Mouse (Mus musculus) skeletal muscle tissue, postnatal 0 days (tissue): ENCODE results near the gene Apeh. TPM values are rescaled to one million over a fixed set of nuclear protein-coding genes. Genes with fewer than 3 reads are reported as not detected.

Source experiments
- microRNA-seq, 2 experiments: library from miRNA; unstranded; fragments of <30 nt; microRNA quantifications; one replicate each; pipeline ENCODE4; 2016
- polyA plus RNA-seq: library from polyadenylated mRNA; unstranded; fragments of >200 nt; fragmentation: Nextera tagmentation; extraction: Ambion mirVana; gene quantifications from 2 replicates; pipeline ENCODE4 v1.2.1, GENCODE M21; 2015

Gene Apeh
- polyA plus RNA-seq: 25.7 and 28.6 TPM in 2 replicates

DNA sequence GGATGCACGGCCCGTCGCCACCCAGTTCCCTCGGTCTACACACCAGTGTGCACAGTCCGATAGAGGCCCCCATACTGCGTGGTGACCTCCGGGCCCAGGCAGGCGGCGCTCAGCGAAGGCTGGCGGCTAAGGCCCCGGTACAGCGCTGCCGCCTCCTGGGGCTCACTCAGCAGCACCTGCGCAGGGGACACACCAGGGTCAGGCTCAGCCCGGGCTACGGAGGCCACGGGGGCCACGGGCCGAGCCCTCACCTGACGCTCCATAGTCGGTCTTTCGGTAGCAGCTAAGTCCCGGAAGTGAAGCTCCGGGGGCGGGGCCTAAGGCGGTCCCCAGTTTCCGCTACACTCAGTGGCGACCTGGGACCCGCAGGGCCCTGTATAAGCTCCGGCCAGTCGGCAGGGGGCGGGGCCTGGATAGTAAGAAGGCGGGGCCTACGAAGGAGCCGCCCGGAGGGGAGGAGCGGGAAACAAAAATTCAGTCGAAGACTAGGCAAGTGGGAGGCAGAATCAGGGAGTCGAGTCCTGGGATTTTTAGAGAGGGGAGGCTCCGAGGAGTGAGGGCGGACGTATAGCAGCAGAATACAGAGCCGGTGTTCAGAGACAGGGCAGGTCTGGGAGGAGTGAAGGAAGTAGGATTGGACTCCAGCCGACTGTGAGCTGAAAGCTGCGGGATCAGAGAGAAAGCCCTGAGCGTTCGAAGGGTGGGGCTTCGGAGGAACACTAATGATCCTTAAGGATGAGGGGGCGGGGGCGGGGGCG, at the start of gene Apeh:
TSS of gene Apeh (minus strand) at position 423 of the 758 bp plus-strand sequence.

DNA sequence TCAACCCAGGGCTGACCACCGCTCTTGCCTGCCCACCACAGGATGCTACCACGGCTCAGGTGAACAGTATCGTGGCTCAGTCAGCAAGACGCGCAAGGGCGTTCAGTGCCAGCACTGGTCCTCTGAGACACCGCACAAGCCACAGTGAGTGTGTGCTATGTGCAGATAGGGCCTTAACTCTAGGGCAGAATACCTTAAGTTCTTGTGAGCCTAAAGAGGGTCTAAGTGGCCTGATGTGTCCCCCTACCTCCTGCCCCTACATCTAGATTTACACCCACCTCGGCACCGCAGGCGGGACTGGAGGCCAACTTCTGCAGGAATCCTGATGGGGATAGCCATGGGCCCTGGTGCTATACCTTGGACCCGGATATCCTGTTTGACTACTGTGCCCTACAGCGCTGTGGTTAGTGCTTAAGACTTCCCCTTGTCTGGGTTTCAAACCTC, 11.4 kb downstream of the Apeh start, which contains the start of gene Rnf123:
TSS of gene Rnf123 (minus strand) at position 359 of the 444 bp plus-strand sequence.

GRCm38 (mm10) chr9:108080168-108080567, 14.2 kb downstream of the Apeh start, which contains the start of gene Mst1:
TSS of gene Mst1 (plus strand) at chr9:108080436.

GRCm38 (mm10) chr9:108052885-108053664, 41.3 kb downstream of the Apeh start, which contains the start of gene Amigo3:
TSS of gene Amigo3 (plus strand) at chr9:108053159.

DNA sequence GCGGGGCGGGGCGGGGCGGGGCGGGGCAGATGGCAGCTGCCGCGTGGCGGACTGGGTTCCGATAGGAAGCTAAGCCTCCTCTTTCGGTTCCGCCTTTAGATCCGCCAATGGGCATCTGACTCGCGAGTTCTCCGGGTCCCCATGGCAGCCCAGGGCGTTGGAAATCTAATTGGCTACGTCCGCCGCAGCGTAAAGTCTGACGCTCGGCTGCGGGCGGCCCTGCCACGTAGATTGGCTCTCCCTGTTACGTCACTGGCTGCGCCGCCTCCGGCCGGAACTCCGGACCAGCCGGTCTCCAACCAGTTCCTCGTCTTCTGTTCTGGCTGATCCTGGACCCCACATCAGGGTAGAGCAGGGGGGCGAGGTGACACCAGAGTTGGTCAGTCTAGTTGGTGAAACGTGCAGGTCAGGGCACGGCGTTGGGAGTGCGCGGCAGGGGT, 45.4 kb downstream of the Apeh start, which contains the start of gene Gmppb:
TSS of gene Gmppb (plus strand) at position 227 of the 440 bp plus-strand sequence.

Small RNAs within 50 kb of the gene (microRNA-seq; reads per million reads assigned to microRNA genes)
- 0 reads per million in 2 experiments for gene Gm47303
- 0 reads per million in 2 experiments for gene Mir7088

Other genes starting within 250 kb of the Apeh start
- 24.1 and 26.4 TPM in 2 replicates for gene Rbm6, start 221.4 kb downstream of the Apeh start, polyA plus RNA-seq
- 5.9 and 6.6 TPM in 2 replicates for gene Mon1a, start 206.5 kb downstream of the Apeh start, polyA plus RNA-seq
- gene Mst1r, start 187.7 kb downstream of the Apeh start, polyA plus RNA-seq: 2.4 and 3.3 TPM in 2 replicates
- gene Actl11, start 166.1 kb downstream of the Apeh start, polyA plus RNA-seq: not detected in 2 replicates
- 0.43 and 0.68 TPM in 2 replicates for gene Camkv, start 158.9 kb downstream of the Apeh start, polyA plus RNA-seq
- gene Traip, start 144.5 kb downstream of the Apeh start, polyA plus RNA-seq: 3.4 and 4.0 TPM in 2 replicates
- gene Uba7, start 119.1 kb downstream of the Apeh start, polyA plus RNA-seq: 16.0 and 16.9 TPM in 2 replicates
- gene Gm20661, start 111.5 kb downstream of the Apeh start, polyA plus RNA-seq: 0.50 and 0.72 TPM in 2 replicates
- 31.7 and 41.4 TPM in 2 replicates for gene Inka1, start 108.7 kb downstream of the Apeh start, polyA plus RNA-seq
- gene Cdhr4, start 102.1 kb downstream of the Apeh start, polyA plus RNA-seq: 1.4 and 1.7 TPM in 2 replicates
- gene Gm20662, start 98.3 kb downstream of the Apeh start, polyA plus RNA-seq: not detected in 2 replicates
- gene Ip6k1, start 92.1 kb downstream of the Apeh start, polyA plus RNA-seq: 23.7 and 26.7 TPM in 2 replicates
- gene Gmppb, start 45.4 kb downstream of the Apeh start, polyA plus RNA-seq: 14.2 and 16.8 TPM in 2 replicates
- gene Amigo3, start 41.4 kb downstream of the Apeh start, polyA plus RNA-seq: 0.86 and 1.2 TPM in 2 replicates
- 0.19 and 0.44 TPM in 2 replicates for gene Mst1, start 14.2 kb downstream of the Apeh start, polyA plus RNA-seq
- 24.1 and 31.9 TPM in 2 replicates for gene Rnf123, start 11.3 kb downstream of the Apeh start, polyA plus RNA-seq
- 0.12 and 0.13 TPM in 2 replicates for gene Bsn, start 95.8 kb upstream of the Apeh start, polyA plus RNA-seq
- 160 and 165 TPM in 2 replicates for gene Dag1, start 169.4 kb upstream of the Apeh start, polyA plus RNA-seq
- gene Nicn1, start 195.8 kb upstream of the Apeh start, polyA plus RNA-seq: 13.9 and 14.8 TPM in 2 replicates
- gene Amt, start 202.2 kb upstream of the Apeh start, polyA plus RNA-seq: 2.1 and 2.4 TPM in 2 replicates
- gene Rhoa, start 211.5 kb upstream of the Apeh start, polyA plus RNA-seq: 251 and 309 TPM in 2 replicates
- gene Tcta, start 211.6 kb upstream of the Apeh start, polyA plus RNA-seq: 43.3 and 45.6 TPM in 2 replicates
- gene Gpx1, start 244.3 kb upstream of the Apeh start, polyA plus RNA-seq: 242 and 328 TPM in 2 replicates